Comparison of ENCODE assay signal across 18 mouse cellular contexts in genomic region chr19:57295521-57295920, GRCm38 (mm10).
"Had no signal": no experiment of that assay in that cellular context is flagged by ENCODE, and none has a peak within 500 bp of the region (broad histone marks: within the 10 kb centered on the region; RNA-seq: fewer than 3 reads in every experiment).

No protein-coding gene starts in this region.

- H3K4me3 ChIP-seq: midbrain, embryonic 10.5 days; midbrain, embryonic 12.5 days; myocyte; neural tube, embryonic 13.5 days; neural tube, embryonic 15.5 days had no signal

- H3K27ac ChIP-seq: midbrain, embryonic 10.5 days; midbrain, embryonic 12.5 days; neural tube, embryonic 13.5 days; neural tube, embryonic 15.5 days had no signal

- H3K4me1 ChIP-seq: midbrain, embryonic 12.5 days; neural tube, embryonic 13.5 days; neural tube, embryonic 15.5 days had no signal

- DNase-seq: lung, adult 18-20 months; lung, embryonic 14.5 days; lung, postnatal 10 days; lung, postnatal 4 days; midbrain, embryonic 14.5 days; retina, postnatal 1 day; right cerebral cortex, adult 18-20 months; right cerebral cortex, postnatal 25 days; right cerebral cortex, postnatal 4 days; spleen, adult 18-20 months; thymus, adult 18-20 months; thymus, postnatal 14 days; thymus, postnatal 36 days had no signal
